Mouse (Mus musculus) fibroblast of lung, adult 2 months (primary cell): ENCODE data around the gene Cox8a.
A peak's percentile ranks its signal among the peaks of the same experiment; 100 is the strongest.

Source experiments
- DNase-seq: peaks from one replicate; pipeline ENCODE4 v3.0.0-alpha.2; 2011; ENCODE audit warnings: low read depth

Gene Cox8a

DNA sequence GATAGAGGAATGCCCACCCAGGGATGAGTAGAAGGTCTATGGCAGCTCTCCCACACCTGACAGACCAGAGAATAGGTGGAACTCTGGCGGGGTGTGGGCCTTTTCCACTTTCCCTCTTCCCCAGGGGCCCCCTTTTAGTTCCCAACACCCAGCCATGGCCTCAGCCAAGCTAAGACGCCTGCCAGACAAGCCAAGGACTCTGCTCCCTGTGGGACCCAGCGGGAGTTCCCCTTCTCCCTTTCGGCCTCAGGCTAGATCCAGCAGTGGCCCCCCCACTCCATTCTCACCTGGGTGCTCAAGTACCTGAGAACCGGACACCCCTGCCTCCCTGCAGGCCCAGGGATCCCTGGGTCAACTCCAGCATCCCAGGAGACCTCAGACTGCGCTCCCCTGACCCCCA lies 4.8 kb upstream of the Cox8a start:
- DNase-seq = no peak

DNA sequence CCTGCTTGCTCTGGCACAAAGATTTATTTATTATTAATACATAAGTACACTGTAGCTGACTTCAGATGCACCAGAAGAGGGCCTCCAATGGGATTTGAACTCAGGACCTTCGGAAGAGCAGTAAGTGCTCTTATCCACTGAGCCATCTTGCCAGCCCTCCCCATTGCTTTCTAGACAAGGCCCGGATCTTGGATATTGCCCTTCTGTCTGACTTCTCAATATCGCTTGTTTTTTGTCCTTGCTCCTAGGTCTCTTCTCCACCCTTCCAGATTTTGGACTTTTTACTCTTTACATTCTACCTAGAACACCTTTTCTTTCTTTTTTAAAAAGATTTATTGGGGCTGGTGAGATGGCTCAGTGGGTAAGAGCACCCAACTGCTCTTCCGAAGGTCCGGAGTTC lies 1.3 kb upstream of the Cox8a start:
- DNase-seq = no peak

DNA sequence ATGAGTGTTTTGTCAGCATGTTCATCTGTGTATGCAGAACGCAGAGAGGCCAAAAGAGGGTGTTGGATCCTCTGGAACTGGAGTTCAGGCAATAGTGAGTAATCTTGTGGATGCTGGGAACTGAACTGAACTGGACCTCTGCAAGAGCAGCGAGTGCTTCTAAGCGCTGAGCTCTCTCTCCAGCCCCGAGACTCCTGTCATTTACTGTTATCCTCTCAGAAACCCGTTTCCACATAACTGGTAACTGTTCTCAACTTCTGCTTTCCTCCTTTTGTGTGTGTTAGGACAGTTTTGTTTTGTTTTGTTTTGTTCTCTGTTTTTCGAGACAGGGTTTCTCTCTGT lies 481 bp upstream of the Cox8a start:
- no peak for DNase-seq

DNA sequence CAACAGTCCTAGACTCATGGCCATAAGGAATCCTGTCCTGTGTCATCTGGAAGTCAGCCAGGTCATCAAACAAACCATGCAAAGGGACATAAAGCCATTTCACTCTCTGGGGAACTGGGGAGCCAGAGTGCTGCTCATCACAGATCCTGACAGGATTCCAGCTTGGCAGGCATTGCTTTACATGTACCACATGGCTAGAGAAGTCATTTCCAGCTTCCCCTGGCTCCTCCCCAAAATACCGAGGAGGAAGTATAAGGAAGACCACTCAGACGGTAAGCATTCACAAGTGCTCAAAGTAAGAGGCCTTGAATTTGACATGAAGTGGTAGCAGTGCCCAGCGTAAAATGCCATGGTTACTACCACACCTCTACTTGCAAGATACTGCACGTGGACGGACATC lies 2.9 kb downstream of the Cox8a start:
- no peak for DNase-seq

DNA sequence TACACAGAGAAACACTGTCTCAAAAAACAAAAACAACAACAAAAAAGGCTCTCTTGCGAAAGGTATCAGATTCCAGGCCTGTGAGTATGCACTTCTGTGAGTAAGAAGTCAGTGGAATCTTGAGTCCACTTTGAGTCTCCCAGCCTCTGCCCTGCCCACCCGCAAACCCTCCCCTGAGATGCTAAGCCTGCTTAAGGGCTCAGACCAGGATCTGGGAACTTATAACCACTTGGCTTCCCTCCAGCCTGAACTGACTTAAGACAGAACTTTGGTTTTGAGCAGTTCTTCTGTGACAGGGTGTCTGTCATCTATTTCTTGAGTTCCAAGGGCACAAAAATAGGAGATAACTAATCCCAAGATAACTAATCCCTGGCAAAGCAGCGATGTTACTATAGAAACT lies 4.4 kb downstream of the Cox8a start:
- DNase-seq = no peak

DNA sequence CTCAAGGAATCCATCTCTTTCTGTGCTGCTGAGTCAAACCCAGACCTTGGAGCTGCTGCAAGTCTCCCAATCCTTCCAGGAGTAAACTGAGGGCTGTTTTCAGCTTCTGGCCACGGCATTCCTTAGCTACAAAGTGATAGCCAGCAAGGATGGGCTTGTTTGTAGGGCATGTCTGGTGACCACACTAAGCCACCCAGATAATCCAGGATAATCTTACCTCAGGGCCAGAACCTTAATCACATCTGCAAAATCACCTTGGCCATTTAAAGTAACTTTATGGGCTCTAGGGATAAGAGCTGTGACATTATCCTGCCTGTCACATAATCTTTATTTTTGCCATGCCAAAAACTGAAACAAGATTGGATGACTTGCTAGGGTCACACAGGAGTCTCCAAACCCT lies 5.2 kb downstream of the Cox8a start:
- DNase-seq = no peak

DNA sequence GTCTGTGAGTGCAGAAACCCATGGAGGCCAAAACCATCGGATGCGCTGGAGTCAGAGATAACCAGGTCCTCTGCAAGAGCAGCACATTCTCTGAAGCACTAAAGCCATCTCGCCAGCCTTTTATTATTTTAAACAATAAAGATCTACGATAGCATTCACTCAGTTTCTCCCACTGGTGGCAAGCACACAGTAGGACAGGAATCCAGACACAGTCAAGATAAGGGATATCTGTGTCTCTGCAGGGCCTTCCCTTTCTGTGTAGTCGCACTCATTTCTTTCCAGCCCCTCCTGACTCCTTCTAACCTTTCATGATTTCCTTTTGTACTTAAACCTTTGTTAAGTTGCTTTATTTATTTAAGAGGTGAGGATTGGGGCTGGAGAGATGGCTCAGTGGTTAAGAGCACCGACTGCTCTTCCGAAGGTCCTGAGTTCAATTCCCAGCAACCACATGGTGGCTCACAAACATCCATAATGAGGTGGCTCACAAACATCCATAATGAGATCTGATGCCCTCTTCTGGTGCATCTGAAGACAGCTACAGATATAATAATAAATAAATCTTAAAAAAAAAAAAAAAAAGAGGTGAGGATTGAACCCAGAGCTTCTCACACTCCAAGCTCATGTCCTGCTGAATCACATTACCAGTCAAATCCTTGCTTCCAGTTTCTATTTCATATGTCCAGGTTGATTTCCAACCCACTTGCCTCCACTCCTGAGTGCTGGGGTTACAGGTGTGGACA lies 7.3 kb downstream of the Cox8a start:
- DNase-seq = no peak

DNA sequence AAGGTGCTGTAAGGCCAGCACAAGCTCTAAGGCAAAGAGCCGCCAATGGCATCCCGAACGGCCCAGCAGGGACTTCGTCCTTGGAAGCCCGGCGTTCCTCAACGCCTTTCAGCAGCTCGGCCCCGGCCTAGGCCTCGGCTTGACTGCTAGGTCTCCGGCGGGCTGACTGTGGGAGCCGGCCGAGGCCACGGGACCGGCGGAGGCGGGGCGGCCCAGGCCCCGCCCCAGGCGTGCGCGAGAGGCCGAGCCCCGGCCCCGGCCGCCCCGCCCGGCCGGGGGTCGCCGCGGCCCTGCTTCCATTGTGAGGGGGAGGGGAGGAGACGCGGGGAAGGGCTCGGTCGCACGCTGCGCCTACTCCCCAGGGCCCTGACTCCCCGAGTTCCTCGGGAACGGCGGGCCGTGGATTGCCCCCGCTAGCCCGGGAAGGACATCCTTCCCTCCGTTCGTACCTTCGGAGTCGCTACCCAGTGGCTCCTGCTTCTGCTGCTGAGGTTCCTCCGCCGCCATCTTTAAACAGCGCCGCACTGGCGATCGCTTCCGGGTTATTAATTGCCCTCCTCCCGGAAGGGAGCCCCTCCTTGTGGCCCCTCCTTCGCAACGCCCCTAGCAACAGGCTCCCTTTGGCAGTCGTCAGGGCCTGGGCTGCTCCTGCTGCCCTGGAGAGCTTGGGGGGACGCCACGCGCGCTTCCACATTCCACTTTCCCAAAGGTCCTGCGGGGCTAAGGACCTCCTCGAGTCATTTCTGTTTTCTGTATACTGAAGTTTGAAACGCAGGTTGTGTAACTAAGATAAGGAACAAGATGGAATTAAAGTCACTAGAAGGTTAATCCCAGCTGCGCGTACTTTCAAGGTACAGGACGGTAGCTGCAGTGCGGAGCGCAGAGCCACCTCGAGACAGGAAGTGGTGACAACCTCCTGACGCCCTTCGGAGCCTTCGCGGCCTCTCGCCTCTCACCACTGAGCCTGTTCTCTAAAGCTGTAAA lies 11.4 kb downstream of the Cox8a start, which contains the start of gene Otub1:
Gene Otub1, minus strand, starts transcription at position 564 of the 984 bp plus-strand sequence.
- DNase-seq = peak; percentile 90

DNA sequence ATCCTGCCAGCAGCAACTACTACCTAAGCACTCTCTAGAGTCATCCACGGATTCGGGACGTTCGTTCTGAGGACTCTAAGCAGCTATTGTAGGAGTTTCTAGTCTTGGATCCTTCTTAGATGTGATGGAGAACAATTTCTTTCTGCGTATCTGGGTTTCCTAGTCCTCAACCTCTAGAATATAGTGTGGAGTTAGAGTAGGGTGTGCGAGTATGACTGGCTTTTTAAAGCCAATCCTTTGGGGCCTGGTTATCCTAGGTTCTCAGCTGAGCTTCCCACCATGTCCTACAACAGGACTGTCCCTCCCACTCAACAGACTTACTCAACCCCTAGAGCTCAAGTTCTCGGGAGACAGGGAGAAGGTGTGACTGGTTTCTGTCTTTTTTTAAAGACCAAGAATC lies 12.1 kb downstream of the Cox8a start:
- DNase-seq = no peak

DNA sequence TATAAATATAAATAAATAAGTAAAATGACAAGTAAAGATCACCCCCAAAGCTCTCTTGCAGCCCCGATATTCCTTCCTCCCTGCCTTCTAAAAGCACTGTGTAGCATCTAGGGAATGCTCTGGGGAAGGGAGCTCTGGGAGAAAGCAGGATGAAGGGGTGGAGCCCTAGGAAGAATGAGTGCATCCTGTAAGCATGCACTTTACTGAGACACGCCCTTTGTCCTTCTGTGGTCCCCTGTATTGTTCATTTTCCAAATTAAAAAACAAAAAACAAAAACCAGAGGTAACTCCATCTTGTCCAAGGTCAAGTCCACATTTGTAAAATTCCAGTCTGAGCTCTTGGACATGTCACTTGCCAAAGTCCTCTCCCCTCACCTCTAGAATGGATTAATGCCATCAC lies 12.5 kb downstream of the Cox8a start:
- no peak for DNase-seq

DNA sequence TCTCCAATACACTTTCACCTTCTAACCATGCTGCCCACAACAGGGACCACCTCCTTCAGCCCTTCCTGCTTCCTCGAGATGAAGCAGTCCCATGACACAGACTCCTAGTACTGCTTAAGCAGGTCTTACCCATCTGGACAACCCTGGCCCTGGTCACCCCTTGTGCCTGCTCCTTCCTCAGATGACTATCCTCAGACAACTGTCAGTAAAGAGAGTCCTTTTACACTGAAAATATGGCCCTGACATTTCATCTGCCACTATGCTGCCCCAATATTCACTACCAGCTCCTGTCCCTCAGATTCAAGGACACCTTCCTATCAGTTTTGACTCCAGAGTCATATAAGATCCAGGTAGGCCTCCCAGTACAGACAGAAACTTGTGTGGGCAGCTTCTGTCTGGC lies 17.0 kb downstream of the Cox8a start:
- no peak for DNase-seq

DNA sequence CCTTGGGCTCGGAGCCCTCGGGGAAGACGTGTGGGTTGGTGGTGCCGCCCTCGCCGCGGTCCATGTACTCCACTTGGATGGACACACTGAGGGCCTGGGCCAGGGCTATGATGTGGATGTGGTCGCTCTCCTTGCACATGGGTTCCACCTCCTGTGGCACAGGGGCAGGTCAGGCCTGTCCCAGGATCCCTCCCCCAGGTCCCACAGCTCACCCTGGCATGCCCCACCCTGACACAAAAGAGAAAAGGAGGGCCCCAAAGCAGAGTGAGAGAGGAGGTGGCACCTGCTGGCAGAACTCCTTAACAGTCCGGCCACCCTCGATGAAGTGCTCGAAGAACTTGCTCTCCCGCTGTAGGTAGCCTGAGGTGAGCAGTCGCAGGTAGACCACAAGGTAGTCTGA lies 18.3 kb downstream of the Cox8a start:
- DNase-seq = no peak

DNA sequence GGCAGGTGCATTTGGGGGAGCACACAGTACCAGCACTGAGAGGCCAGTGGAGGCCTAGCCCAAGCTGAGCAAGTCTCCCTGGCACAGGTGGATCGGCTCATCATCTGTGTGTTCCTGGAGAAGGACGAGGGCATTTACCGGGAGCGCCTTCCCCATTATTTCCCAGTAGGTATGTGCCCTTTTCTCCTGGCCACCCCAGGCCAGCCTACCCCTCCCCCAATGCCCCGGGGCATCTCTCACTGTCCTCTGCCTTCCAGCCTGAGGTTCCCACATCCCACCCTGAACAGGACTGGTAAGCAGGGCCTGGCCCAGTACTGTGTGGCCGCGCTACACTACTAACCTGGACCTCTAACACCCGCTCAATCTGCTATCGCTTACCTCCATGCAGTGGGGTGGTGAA lies 20.0 kb downstream of the Cox8a start:
- DNase-seq = no peak

DNA sequence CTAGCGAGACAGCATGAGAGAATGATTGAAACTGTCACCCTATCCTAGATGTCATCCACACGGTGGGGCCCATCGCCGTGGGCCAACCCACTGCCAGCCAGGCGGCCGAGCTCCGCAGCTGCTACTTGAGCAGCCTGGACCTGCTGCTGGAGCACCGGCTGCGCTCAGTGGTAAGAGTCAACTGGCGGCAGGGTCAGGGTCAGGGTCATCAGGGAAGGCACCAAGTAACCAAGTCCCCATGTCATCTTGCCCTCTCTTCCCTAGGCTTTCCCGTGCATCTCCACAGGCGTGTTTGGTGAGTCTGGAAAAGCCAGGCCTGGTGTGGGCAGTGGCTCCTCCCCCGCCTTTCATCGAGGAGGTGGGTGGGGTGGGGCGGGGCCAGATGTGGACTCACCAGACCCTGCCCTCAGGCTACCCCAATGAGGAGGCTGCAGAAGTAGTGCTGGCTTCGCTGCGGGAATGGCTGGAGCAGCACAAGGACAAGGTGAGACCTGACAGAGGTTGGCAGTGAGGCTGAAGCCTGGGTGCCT lies 20.6 kb downstream of the Cox8a start:
- no peak for DNase-seq

DNA sequence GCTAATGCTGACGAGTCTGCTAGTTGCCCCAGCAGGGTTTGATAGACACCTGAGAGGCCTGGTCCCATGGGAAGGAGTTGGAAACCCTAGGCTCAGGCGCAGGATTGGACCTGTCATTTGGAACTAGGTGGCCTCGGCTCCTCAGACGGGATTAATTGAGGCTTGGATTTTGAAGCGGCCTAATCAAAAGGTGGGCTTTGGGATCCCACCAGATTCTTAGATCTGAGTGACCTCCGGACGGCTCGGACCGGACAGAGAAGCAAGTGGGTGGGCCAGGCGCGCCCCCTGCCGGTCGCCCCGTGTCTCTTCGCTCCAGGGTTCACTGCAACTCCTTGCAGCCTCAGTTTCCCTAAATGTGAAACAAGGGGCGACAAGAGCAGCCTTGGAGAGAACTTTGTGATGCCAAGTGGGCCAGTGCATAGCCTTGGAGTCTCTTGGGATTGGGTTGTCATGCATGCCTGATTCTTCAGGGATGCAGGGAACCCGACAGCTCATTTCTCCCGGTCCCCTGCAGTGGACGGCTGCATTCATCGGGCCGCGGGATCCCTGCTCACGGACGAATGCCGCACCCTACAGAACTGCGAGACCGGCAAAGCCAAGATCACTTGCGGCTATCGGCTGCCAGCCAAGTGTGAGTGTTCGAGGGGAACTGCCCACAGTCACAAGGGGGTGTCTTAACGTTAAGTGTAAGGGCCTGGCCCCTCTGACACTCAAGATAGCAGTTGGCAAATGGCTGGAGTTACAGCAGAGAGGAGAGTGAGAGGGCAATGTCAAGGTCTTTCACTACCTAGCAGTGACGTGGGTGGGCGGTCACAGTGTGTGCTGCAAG lies 21.3 kb downstream of the Cox8a start:
- DNase-seq = no peak

DNA sequence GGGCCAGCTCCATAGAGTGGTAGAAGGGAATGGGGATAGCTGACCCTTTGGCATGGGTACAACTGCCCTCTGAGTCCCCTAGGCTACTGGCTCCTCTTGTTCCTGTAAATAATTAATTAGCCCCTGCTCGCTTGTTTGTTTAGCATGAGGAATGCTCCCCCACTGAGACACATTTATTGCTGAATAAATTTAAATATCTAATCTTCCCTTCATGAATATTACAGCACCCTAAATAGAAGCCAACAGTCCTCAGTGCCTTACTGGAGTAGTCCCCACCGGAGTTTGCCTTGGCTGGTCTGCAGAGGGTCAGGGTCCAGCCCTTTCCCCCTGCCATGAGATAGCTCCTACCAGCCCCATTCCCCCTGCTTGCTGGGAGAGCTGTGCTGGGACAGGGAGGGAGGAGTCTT lies 24.9 kb downstream of the Cox8a start:
- DNase-seq = no peak

DNA sequence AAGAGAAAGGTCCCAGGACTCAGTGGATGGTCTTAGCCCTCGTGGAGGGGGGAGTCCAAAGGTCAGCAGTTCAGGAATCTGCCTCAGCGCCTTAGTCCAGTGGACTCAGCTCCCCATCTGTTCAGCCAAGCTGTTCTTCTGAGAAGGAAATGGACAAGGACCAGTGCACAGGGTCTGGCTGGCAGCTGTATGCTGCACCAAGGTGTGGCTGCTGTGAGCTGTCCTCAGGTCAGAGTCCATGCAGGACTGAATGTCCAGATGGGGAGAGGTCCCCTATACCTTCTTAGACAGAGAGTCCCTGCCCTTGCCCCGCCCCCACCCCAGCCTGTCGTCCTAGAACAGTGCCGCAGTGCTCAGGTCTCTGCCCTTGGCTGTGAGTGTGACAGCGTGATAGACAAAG lies 25.8 kb downstream of the Cox8a start:
- no peak for DNase-seq

DNA sequence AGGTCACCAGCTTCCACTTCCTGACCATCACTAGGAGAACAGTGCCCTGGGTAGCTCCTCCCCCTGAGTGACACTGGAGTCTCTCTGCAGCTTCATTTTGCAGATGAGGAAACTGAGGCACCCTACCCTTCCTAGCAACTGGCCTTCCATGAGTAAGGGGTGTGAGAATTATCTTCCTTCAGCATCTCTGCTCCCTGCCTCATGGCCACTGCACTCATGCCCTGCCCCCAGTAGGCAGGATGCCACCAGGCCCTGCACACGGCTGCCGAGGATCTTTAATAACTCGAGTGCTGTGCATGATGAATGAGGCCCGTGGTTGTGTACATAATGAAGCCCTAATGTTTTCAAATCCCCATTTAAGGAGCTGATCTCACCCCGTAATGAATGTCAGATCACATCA lies 26.4 kb downstream of the Cox8a start:
- DNase-seq = no peak

DNA sequence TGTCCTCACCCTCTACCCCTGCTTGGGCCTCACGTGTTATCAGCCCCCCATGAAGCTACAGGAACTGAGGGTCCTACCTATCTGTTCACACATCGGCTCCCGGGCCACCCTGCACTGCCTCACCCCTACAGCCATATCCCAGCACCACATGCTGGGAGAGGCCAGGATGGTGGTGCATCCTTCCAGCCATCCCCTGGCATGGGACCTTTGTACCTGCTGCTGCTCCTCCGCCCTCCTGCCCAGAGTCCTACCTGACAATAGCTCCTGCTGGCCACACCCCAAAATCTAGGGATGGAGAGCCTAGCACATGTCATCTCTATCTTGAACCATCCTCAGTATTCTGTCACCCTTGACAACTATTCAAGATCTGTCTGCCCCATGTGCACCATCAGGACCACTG lies 28.4 kb downstream of the Cox8a start:
- DNase-seq = no peak

DNA sequence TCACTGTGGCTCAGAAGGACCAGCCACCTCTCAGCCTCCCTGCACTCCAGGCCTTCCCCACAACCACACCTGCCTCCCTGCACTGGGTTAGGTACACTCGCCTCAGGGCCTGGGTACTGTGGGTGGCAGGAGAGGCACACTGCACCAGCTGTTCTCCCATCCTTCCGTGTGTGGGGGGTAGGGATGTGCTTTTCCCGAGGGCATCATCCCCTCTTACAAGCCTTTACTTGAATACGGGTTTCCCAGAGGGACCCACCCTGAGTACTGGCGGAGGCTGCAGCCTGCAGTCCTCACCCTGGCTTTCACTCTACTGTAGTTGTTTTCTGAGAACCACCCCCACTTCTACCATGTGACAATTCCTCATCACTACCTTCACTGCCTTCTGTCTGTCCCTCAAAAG lies 30.3 kb downstream of the Cox8a start:
- no peak for DNase-seq

DNA sequence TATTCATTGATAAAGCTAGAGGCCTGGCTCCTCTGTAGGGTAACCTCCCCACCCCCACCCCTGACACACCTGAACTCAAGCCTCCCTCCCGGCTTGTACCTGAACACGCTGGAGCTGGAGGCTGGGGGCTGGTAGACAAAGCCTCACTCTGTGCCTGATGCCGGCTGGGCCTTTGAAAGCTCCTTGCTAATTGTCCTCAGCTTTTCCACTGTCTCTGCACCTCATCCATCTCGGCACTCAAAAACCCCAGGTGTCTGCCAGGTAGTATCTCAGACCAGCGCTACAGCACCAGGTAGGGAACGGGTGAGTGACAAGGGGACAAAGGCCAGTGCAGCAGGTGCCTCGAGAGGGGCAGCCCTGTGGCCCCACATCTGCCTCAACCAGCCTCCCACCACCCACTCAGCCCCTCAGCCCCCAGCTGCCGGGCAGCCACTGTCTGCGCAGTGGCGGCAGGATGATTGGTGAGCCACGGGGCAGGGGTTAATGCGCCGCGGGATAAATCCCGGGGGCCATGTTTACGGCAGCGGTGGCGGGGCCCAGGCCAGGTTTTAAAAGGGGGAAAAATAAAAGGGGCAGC lies 31.6 kb downstream of the Cox8a start:
- DNase-seq = no peak

DNA sequence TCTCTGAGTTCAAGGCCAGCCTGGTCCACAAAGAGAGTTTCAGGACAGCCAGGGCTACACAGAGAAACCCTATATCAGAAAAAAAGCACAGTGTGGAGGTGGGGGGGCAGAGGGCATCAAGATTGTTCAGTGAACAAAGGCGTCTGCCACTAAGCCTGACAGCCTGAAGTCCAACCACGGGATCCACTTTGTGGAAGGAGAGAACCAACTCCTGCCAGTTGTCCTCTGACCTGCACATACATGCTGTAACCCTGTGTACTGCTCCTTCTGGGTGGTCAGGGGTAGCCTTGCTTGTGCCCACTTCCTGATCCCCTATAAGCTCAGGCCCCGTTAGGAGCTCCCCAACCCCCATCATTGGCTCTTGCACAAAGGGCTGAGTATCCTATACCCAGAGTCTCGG lies 32.4 kb downstream of the Cox8a start:
- DNase-seq = no peak
